Mouse (Mus musculus): Measurements from ENCODE around the gene Mpig6b. TPM values are rescaled to one million over a fixed set of nuclear protein-coding genes. Genes with fewer than 3 reads are reported as not detected.

Mpig6b gene
- polyA plus RNA-seq, 1 experiment from 2014 or later: 1.1 TPM

- Histone ChIP-seq H3K27ac (ENCODE audit: low read length) (no peak overlapping the region), H3K4me1 (replicated peaks; ENCODE audit: control insufficient read depth, insufficient read depth, low read length) (peaks cover 3% of the 10 kb centered on the region), H3K36me3 (ENCODE audit: control insufficient read depth, insufficient read depth, low read length) (no peaks in the 10 kb centered on the region), H3K4me2 (ENCODE audit: low read depth, low read length) (no peak overlapping the region), H3K4me3 (ENCODE audit: low read length) (no peak overlapping the region), H3K9ac (ENCODE audit: low read length) (no peak overlapping the region), H3K27me3 (ENCODE audit: control insufficient read depth, insufficient read depth, low read depth, low read length) (no peaks in the 10 kb centered on the region), H3K9me3 (ENCODE audit: control insufficient read depth, low read length) (no peaks in the 10 kb centered on the region)
- WGBS: 74% methylated on average over 7 of the region's 7 CpGs
- ATAC-seq (ENCODE audit: low read depth): no peak
Measured at GRCm38 (mm10) chr17:35031880-35032279, 34.1 kb downstream of the Mpig6b start.

GRCm38 (mm10) chr17:35031272-35031671 is 34.7 kb downstream of the Mpig6b start:
- Histone ChIP-seq H3K4me3 (ENCODE audit: low read length) (no peak overlapping the region), H3K4me1 (replicated peaks; ENCODE audit: control insufficient read depth, insufficient read depth, low read length) (peaks cover 3% of the 10 kb centered on the region)
- ATAC-seq (ENCODE audit: low read depth): no peak

GRCm38 (mm10) chr17:35029691-35030532 is 36.1 kb downstream of the Mpig6b start:
- 30% methylated on average over 19 of the region's 19 CpGs for whole genome bisulfite sequencing
- H3K9ac ChIP-seq (ENCODE audit: low read length): no peak overlapping the region
- H3K9me3 ChIP-seq (ENCODE audit: control insufficient read depth, low read length): no peaks in the 10 kb centered on the region
- H3K4me2 ChIP-seq (ENCODE audit: low read depth, low read length): no peak overlapping the region
- no peaks in the 10 kb centered on the region for H3K27me3 ChIP-seq (ENCODE audit: control insufficient read depth, insufficient read depth, low read depth, low read length)
- no peak for ATAC-seq (ENCODE audit: low read depth)
- H3K36me3 ChIP-seq (ENCODE audit: control insufficient read depth, insufficient read depth, low read length): no peaks in the 10 kb centered on the region
- H3K4me1 ChIP-seq (replicated peaks; ENCODE audit: control insufficient read depth, insufficient read depth, low read length): peaks cover 5% of the 10 kb centered on the region
- no peak overlapping the region for H3K27ac ChIP-seq (ENCODE audit: low read length)
- H3K4me3 ChIP-seq (ENCODE audit: low read length): no peak overlapping the region

More at GRCm38 (mm10) chr17:35031272-35031671, 34.7 kb downstream of the Mpig6b start:
- no peak overlapping the region for H3K9ac ChIP-seq (ENCODE audit: low read length)
- no peak overlapping the region for H3K4me2 ChIP-seq (ENCODE audit: low read depth, low read length)
- H3K36me3 ChIP-seq (ENCODE audit: control insufficient read depth, insufficient read depth, low read length): no peaks in the 10 kb centered on the region
- H3K9me3 ChIP-seq (ENCODE audit: control insufficient read depth, low read length): no peaks in the 10 kb centered on the region
- WGBS: 86% methylated on average over 11 of the region's 11 CpGs
- H3K27ac ChIP-seq (ENCODE audit: low read length): no peak overlapping the region
- no peaks in the 10 kb centered on the region for H3K27me3 ChIP-seq (ENCODE audit: control insufficient read depth, insufficient read depth, low read depth, low read length)

GRCm38 (mm10) chr17:35028315-35028714 is 37.7 kb downstream of the Mpig6b start:
- WGBS: 74% methylated on average over 2 of the region's 2 CpGs

DNA sequence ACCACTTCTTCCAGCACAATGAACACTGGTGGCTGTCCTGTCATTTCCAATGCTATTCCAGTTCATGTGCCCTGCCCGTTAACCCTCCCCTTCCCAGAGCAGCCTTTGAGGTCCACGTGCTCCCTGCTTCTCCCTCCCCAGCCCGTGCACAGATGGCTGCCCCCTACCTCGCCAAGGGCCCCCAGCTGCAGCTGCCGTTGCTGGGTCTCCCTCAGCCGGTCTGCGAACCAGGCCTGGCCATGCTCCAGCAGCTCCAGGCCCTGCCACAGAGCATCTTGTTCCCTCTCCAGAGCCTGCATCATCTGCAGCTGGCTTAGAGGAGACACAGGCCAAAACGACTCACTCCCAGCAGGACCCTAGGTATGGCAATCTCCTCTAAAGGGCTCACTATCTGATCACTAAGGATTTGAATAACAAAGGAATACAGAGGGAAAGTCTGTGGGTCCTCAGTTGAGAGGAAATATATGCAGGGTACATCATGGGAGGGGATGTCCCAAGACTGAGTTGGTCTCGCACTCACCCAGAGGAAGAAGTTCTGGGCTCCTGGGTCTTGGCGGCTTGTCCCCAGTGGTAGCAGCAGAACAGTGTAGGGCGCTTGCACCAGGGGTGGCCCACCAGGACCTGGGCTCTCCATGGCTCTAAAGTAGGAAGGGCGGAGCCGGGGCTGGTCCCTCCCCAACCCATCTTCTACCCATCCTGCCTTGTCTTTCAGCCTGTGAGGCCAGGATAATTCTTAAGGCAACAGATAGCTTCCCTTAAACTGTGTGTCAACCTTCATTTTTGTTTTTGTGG is 38.5 kb downstream of the Mpig6b start, which contains the start of gene Sapcd1:
Gene Sapcd1, minus strand, starts transcription at position 740 of the 792 bp plus-strand sequence.
- Histone ChIP-seq H3K9ac (ENCODE audit: low read length) (peak within 1 kb of the TSS; percentile 47), H3K4me3 (ENCODE audit: low read length) (no peak within 1 kb of the TSS), H3K9me3 (ENCODE audit: control insufficient read depth, low read length) (no peaks in the 10 kb centered on the region), H3K4me2 (ENCODE audit: low read depth, low read length) (peak within 1 kb of the TSS; percentile 18; the same call in 1 of the 2 replicates), H3K27me3 (ENCODE audit: control insufficient read depth, insufficient read depth, low read depth, low read length) (no peaks in the 10 kb centered on the region), H3K27ac (ENCODE audit: low read length) (peak within 1 kb of the TSS; percentile 26), H3K36me3 (ENCODE audit: control insufficient read depth, insufficient read depth, low read length) (no peaks in the 10 kb centered on the region), H3K4me1 (replicated peaks; ENCODE audit: control insufficient read depth, insufficient read depth, low read length) (peaks cover 6% of the 10 kb centered on the region)
- WGBS: 37% methylated on average over 13 of the region's 13 CpGs
- peak; percentile 57 for ATAC-seq (ENCODE audit: low read depth)

More at GRCm38 (mm10) chr17:35028315-35028714, 37.7 kb downstream of the Mpig6b start:
- H3K4me3 ChIP-seq (ENCODE audit: low read length): no peak overlapping the region
- H3K4me1 ChIP-seq (replicated peaks; ENCODE audit: control insufficient read depth, insufficient read depth, low read length): peaks cover 6% of the 10 kb centered on the region
- no peak overlapping the region for H3K27ac ChIP-seq (ENCODE audit: low read length)
- H3K9me3 ChIP-seq (ENCODE audit: control insufficient read depth, low read length): no peaks in the 10 kb centered on the region
- no peak overlapping the region for H3K9ac ChIP-seq (ENCODE audit: low read length)
- no peaks in the 10 kb centered on the region for H3K36me3 ChIP-seq (ENCODE audit: control insufficient read depth, insufficient read depth, low read length)
- H3K27me3 ChIP-seq (ENCODE audit: control insufficient read depth, insufficient read depth, low read depth, low read length): no peaks in the 10 kb centered on the region
- no peak overlapping the region for H3K4me2 ChIP-seq (ENCODE audit: low read depth, low read length)
- ATAC-seq (ENCODE audit: low read depth): no peak

GRCm38 (mm10) chr17:35026206-35026605 is 39.8 kb downstream of the Mpig6b start:
- Histone ChIP-seq H3K4me2 (ENCODE audit: low read depth, low read length) (no peak overlapping the region), H3K9me3 (ENCODE audit: control insufficient read depth, low read length) (no peaks in the 10 kb centered on the region), H3K27ac (ENCODE audit: low read length) (no peak overlapping the region), H3K4me1 (replicated peaks; ENCODE audit: control insufficient read depth, insufficient read depth, low read length) (peaks cover 6% of the 10 kb centered on the region), H3K4me3 (ENCODE audit: low read length) (no peak overlapping the region), H3K27me3 (ENCODE audit: control insufficient read depth, insufficient read depth, low read depth, low read length) (no peaks in the 10 kb centered on the region), H3K36me3 (ENCODE audit: control insufficient read depth, insufficient read depth, low read length) (no peaks in the 10 kb centered on the region), H3K9ac (ENCODE audit: low read length) (no peak overlapping the region)
- ATAC-seq (ENCODE audit: low read depth): no peak
- 74% methylated on average over 5 of the region's 5 CpGs for WGBS

DNA sequence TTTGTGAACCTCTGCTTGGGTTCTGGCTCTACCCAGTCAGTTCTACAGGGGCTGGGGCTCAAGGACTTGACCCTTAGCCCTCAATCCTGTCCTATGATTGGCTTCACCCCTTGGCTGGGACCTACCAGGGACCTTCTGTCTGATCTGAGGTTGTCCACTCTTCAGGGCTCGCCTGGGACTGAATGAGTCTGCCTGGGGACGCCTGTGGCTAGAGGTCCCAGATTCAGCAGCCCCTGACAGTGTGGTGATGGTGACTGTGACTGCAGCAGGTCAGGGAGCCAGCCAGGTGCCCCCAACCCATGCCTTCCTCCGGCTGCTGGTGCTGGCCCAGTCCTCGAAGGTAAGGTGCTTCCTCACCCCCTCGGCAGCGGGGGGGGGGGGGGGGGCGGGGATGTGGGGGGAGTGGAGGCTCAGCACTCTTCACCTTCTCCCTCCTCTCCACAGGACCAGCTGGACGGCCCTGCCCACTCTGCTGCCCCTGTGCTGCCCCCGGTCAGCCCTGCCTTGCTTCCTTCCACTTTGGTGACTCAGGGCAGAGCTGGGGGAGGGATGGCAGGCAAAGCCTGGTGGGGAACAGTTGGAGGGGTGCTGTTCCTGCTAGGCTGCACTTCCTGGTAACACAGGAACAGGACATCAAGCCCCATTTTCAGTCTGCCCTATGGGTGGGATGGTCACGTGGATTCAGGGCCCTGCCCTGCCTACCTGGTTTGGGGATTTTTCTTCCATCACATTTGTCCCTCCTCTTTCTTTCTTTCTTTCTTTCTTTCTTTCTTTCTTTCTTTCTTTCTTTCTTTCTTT is 41.1 kb downstream of the Mpig6b start:
- no peaks in the 10 kb centered on the region for H3K36me3 ChIP-seq (ENCODE audit: control insufficient read depth, insufficient read depth, low read length)
- H3K9me3 ChIP-seq (ENCODE audit: control insufficient read depth, low read length): no peaks in the 10 kb centered on the region
- H3K9ac ChIP-seq (ENCODE audit: low read length): no peak overlapping the region
- WGBS: 42% methylated on average over 8 of the region's 10 CpGs
- peaks cover 6% of the 10 kb centered on the region for H3K4me1 ChIP-seq (replicated peaks; ENCODE audit: control insufficient read depth, insufficient read depth, low read length)
- H3K27ac ChIP-seq (ENCODE audit: low read length): no peak overlapping the region
- no peak for ATAC-seq (ENCODE audit: low read depth)
- H3K27me3 ChIP-seq (ENCODE audit: control insufficient read depth, insufficient read depth, low read depth, low read length): no peaks in the 10 kb centered on the region
- H3K4me3 ChIP-seq (ENCODE audit: low read length): no peak overlapping the region
- no peak overlapping the region for H3K4me2 ChIP-seq (ENCODE audit: low read depth, low read length)

- WGBS: 55% methylated on average over 13 of the region's 13 CpGs
- Histone ChIP-seq H3K4me3 (ENCODE audit: low read length) (no peak overlapping the region), H3K27ac (ENCODE audit: low read length) (no peak overlapping the region), H3K9me3 (ENCODE audit: control insufficient read depth, low read length) (no peaks in the 10 kb centered on the region), H3K9ac (ENCODE audit: low read length) (peak overlapping the region; percentile 24; the same call in 1 of the 2 replicates), H3K27me3 (ENCODE audit: control insufficient read depth, insufficient read depth, low read depth, low read length) (no peaks in the 10 kb centered on the region), H3K4me1 (replicated peaks; ENCODE audit: control insufficient read depth, insufficient read depth, low read length) (peaks cover 6% of the 10 kb centered on the region), H3K4me2 (ENCODE audit: low read depth, low read length) (no peak overlapping the region), H3K36me3 (ENCODE audit: control insufficient read depth, insufficient read depth, low read length) (no peaks in the 10 kb centered on the region)
- ATAC-seq (ENCODE audit: low read depth): no peak
Measured at GRCm38 (mm10) chr17:35024261-35024660, 41.7 kb downstream of the Mpig6b start.

Measured in lung, embryonic 16.5 days (tissue).